Mouse (Mus musculus): ENCODE data around the gene Rdh13. TPM values are rescaled to one million over a fixed set of nuclear protein-coding genes. Genes with fewer than 3 reads are reported as not detected.

Rdh13 gene
- polyA plus RNA-seq, 1 experiment from 2014 or later = 37.2 TPM

- WGBS = 72% methylated on average over 3 of the region's 3 CpGs
- ATAC-seq (ENCODE audit: low FRiP score) = no peak
- no peaks in the 10 kb centered on the region for H3K9me3 ChIP-seq
- H3K4me3 ChIP-seq = no peak overlapping the region
- peaks cover 16% of the 10 kb centered on the region for H3K4me1 ChIP-seq (replicated peaks)
- no peak overlapping the region for H3K9ac ChIP-seq
- H3K4me2 ChIP-seq = no peak overlapping the region
- H3K27ac ChIP-seq = no peak overlapping the region; the same call in 1 of the 2 replicates
- no peaks in the 10 kb centered on the region for H3K36me3 ChIP-seq
- H3K27me3 ChIP-seq = peaks cover 42% of the 10 kb centered on the region
Observed at GRCm38 (mm10) chr7:4467801-4468200, 22.4 kb upstream of the Rdh13 start.

- WGBS = 20% methylated on average over 11 of the region's 12 CpGs
- no peak for ATAC-seq (ENCODE audit: low FRiP score)
- Histone ChIP-seq H3K9ac (no peak overlapping the region), H3K27me3 (peaks cover 18% of the 10 kb centered on the region; the same call in 1 of the 2 replicates), H3K4me2 (no peak overlapping the region), H3K4me1 (replicated peaks) (no peaks in the 10 kb centered on the region), H3K27ac (no peak overlapping the region), H3K36me3 (no peaks in the 10 kb centered on the region), H3K9me3 (no peaks in the 10 kb centered on the region), H3K4me3 (no peak overlapping the region)
Observed at GRCm38 (mm10) chr7:4464194-4464824, 18.9 kb upstream of the Rdh13 start.

GRCm38 (mm10) chr7:4460576-4461434 is 15.4 kb upstream of the Rdh13 start, which contains the start of gene Eps8l1:
Eps8l1 (plus strand) TSS chr7:4460674.
- H3K9me3 ChIP-seq = no peaks in the 10 kb centered on the region
- peak within 1 kb of the TSS; percentile 22; the same call in 1 of the 2 replicates for H3K4me3 ChIP-seq
- H3K9ac ChIP-seq = peak within 1 kb of the TSS; percentile 24; the same call in 1 of the 2 replicates
- peak; percentile 66 for ATAC-seq (ENCODE audit: low FRiP score)
- peaks cover 9% of the 10 kb centered on the region; the same call in 1 of the 2 replicates for H3K27me3 ChIP-seq
- H3K36me3 ChIP-seq = no peaks in the 10 kb centered on the region
- H3K4me2 ChIP-seq = peak within 1 kb of the TSS; percentile 44
- no peak within 1 kb of the TSS for H3K27ac ChIP-seq
- 76% methylated on average over 13 of the region's 16 CpGs for whole genome bisulfite sequencing
- H3K4me1 ChIP-seq (replicated peaks) = no peaks in the 10 kb centered on the region

GRCm38 (mm10) chr7:4452644-4453043 is 7.2 kb upstream of the Rdh13 start:
- 28% methylated on average over 4 of the region's 4 CpGs for WGBS
- no peak for ATAC-seq (ENCODE audit: low FRiP score)
- Histone ChIP-seq H3K4me2 (no peak overlapping the region), H3K36me3 (no peaks in the 10 kb centered on the region), H3K27me3 (no peaks in the 10 kb centered on the region), H3K9ac (no peak overlapping the region), H3K9me3 (no peaks in the 10 kb centered on the region), H3K4me3 (no peak overlapping the region), H3K4me1 (replicated peaks) (no peaks in the 10 kb centered on the region), H3K27ac (no peak overlapping the region)

GRCm38 (mm10) chr7:4449211-4449610 is 3.8 kb upstream of the Rdh13 start:
- H3K27ac ChIP-seq = no peak overlapping the region
- H3K27me3 ChIP-seq = no peaks in the 10 kb centered on the region
- H3K9me3 ChIP-seq = no peaks in the 10 kb centered on the region
- no peak overlapping the region for H3K4me3 ChIP-seq
- no peak overlapping the region for H3K9ac ChIP-seq
- no peaks in the 10 kb centered on the region for H3K36me3 ChIP-seq
- H3K4me2 ChIP-seq = no peak overlapping the region
- WGBS = 12% methylated on average over 2 of the region's 2 CpGs
- peaks cover 7% of the 10 kb centered on the region for H3K4me1 ChIP-seq (replicated peaks)
- no peak for ATAC-seq (ENCODE audit: low FRiP score)

GRCm38 (mm10) chr7:4448439-4448838 is 3.0 kb upstream of the Rdh13 start:
- Histone ChIP-seq H3K9me3 (no peaks in the 10 kb centered on the region), H3K27me3 (no peaks in the 10 kb centered on the region), H3K9ac (no peak overlapping the region), H3K4me3 (no peak overlapping the region), H3K4me2 (no peak overlapping the region), H3K36me3 (peaks cover 7% of the 10 kb centered on the region), H3K27ac (no peak overlapping the region), H3K4me1 (replicated peaks) (peaks cover 10% of the 10 kb centered on the region)
- WGBS = 83% methylated on average over 3 of the region's 3 CpGs
- ATAC-seq (ENCODE audit: low FRiP score) = no peak

- no peak overlapping the region for H3K4me2 ChIP-seq
- H3K36me3 ChIP-seq = peaks cover 20% of the 10 kb centered on the region
- H3K9me3 ChIP-seq = no peaks in the 10 kb centered on the region
- no peaks in the 10 kb centered on the region for H3K27me3 ChIP-seq
- no peak overlapping the region for H3K9ac ChIP-seq
- no peak overlapping the region for H3K27ac ChIP-seq
- ATAC-seq (ENCODE audit: low FRiP score) = no peak
- WGBS = 0% methylated on average over 1 of the region's 1 CpGs
- no peak overlapping the region for H3K4me3 ChIP-seq
- H3K4me1 ChIP-seq (replicated peaks) = peaks cover 10% of the 10 kb centered on the region
Observed at GRCm38 (mm10) chr7:4447138-4447537, 1.7 kb upstream of the Rdh13 start.

GRCm38 (mm10) chr7:4440549-4440948 is 4.9 kb downstream of the Rdh13 start:
- H3K27me3 ChIP-seq = no peaks in the 10 kb centered on the region
- H3K9me3 ChIP-seq = no peaks in the 10 kb centered on the region
- no peak overlapping the region for H3K9ac ChIP-seq
- no peak overlapping the region for H3K27ac ChIP-seq
- H3K4me3 ChIP-seq = no peak overlapping the region
- ATAC-seq (ENCODE audit: low FRiP score) = no peak
- H3K4me2 ChIP-seq = no peak overlapping the region
- WGBS = 92% methylated on average over 10 of the region's 10 CpGs
- peaks cover 10% of the 10 kb centered on the region for H3K4me1 ChIP-seq (replicated peaks)
- H3K36me3 ChIP-seq = peaks cover 78% of the 10 kb centered on the region

GRCm38 (mm10) chr7:4437721-4438120 is 7.7 kb downstream of the Rdh13 start:
- Histone ChIP-seq H3K4me1 (replicated peaks) (no peaks in the 10 kb centered on the region), H3K4me3 (no peak overlapping the region), H3K36me3 (peaks cover 92% of the 10 kb centered on the region), H3K9me3 (no peaks in the 10 kb centered on the region), H3K27ac (no peak overlapping the region), H3K27me3 (no peaks in the 10 kb centered on the region), H3K9ac (no peak overlapping the region), H3K4me2 (no peak overlapping the region)
- WGBS = 89% methylated on average over 2 of the region's 2 CpGs
- ATAC-seq (ENCODE audit: low FRiP score) = no peak

GRCm38 (mm10) chr7:4432026-4432425 is 13.4 kb downstream of the Rdh13 start:
- Histone ChIP-seq H3K4me2 (no peak overlapping the region), H3K9me3 (no peaks in the 10 kb centered on the region), H3K4me3 (no peak overlapping the region), H3K4me1 (replicated peaks) (no peaks in the 10 kb centered on the region), H3K27ac (no peak overlapping the region), H3K36me3 (peaks cover 96% of the 10 kb centered on the region), H3K27me3 (no peaks in the 10 kb centered on the region), H3K9ac (no peak overlapping the region)
- no peak for ATAC-seq (ENCODE audit: low FRiP score)
- WGBS = 88% methylated on average over 8 of the region's 8 CpGs

GRCm38 (mm10) chr7:4431548-4431947 is 13.9 kb downstream of the Rdh13 start:
- no peak overlapping the region for H3K4me3 ChIP-seq
- peaks cover 94% of the 10 kb centered on the region for H3K36me3 ChIP-seq
- H3K4me2 ChIP-seq = no peak overlapping the region
- ATAC-seq (ENCODE audit: low FRiP score) = no peak
- 76% methylated on average over 6 of the region's 6 CpGs for WGBS
- no peaks in the 10 kb centered on the region for H3K9me3 ChIP-seq
- no peak overlapping the region for H3K9ac ChIP-seq
- H3K27ac ChIP-seq = no peak overlapping the region
- no peaks in the 10 kb centered on the region for H3K4me1 ChIP-seq (replicated peaks)
- H3K27me3 ChIP-seq = no peaks in the 10 kb centered on the region

- no peaks in the 10 kb centered on the region for H3K27me3 ChIP-seq
Observed at GRCm38 (mm10) chr7:4430246-4430844, 15.1 kb downstream of the Rdh13 start.

More at GRCm38 (mm10) chr7:4430246-4430844, 15.1 kb downstream of the Rdh13 start:
- H3K4me1 ChIP-seq (replicated peaks) = no peaks in the 10 kb centered on the region
- H3K36me3 ChIP-seq = peaks cover 94% of the 10 kb centered on the region
- no peak overlapping the region for H3K27ac ChIP-seq
- H3K4me2 ChIP-seq = no peak overlapping the region
- WGBS = 95% methylated on average over 9 of the region's 9 CpGs
- no peaks in the 10 kb centered on the region for H3K9me3 ChIP-seq
- H3K4me3 ChIP-seq = no peak overlapping the region
- no peak for ATAC-seq (ENCODE audit: low FRiP score)
- no peak overlapping the region for H3K9ac ChIP-seq

All from hindbrain, embryonic 13.5 days (tissue).